Mouse (Mus musculus): ENCODE data around the gene Zp1.

DNA sequence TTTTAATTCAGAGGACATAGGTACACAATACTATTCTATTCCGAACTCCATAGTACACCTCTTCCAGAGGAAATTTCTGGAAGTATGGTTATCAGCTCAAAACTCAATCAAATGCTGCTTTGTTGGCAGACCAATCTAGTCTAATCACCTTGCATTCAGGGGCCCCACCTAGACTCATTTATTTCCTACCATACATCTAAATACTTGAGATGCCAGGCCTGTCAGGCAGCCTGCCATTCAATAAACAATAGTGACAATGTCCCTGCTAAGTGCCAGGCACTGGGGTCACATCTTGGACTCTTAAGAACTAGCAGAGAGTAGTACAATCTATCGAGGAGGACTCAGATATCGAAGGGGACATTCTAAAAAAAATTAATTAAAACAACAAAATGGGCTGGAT is 28.2 kb downstream of the Zp1 start:
- TF ChIP-seq CTCF (IDR thresholded peaks at IDR 0.05; ENCODE audit: insufficient read depth, low read depth, low read length), result no peak
- no peak for TF ChIP-seq POLR2A (IDR thresholded peaks at IDR 0.05; ENCODE audit: insufficient read depth, low read depth, low read length)
